Mouse (Mus musculus): ENCODE data around the gene Atg16l1. TPM values are rescaled to one million over a fixed set of nuclear protein-coding genes. Genes with fewer than 3 reads are reported as not detected.

Atg16l1 gene
- polyA plus RNA-seq (2017; shearing (Covaris generic)) = 10 to 100 TPM; 12.6 to 23.9 (median 21.1) TPM

GRCm38 (mm10) chr1:87755641-87756470, at the start of gene Atg16l1:
TSS of gene Atg16l1 (plus strand) at chr1:87755870.
- peak; percentile 98 for ATAC-seq

- ATAC-seq = no peak
Measured at GRCm38 (mm10) chr1:87706361-87706760, 49.3 kb upstream of the Atg16l1 start.

- no peak for ATAC-seq
Measured at GRCm38 (mm10) chr1:87709020-87709419, 46.6 kb upstream of the Atg16l1 start.

- no peak for ATAC-seq
Measured at GRCm38 (mm10) chr1:87709661-87710270, 45.9 kb upstream of the Atg16l1 start.

- no peak for ATAC-seq
Measured at GRCm38 (mm10) chr1:87711938-87712613, 43.6 kb upstream of the Atg16l1 start.

GRCm38 (mm10) chr1:87712614-87712971, 43.1 kb upstream of the Atg16l1 start:
- no peak for ATAC-seq

GRCm38 (mm10) chr1:87721382-87721781, 34.3 kb upstream of the Atg16l1 start:
- ATAC-seq = no peak

GRCm38 (mm10) chr1:87722081-87722480, 33.6 kb upstream of the Atg16l1 start:
- ATAC-seq = no peak

- no peak for ATAC-seq
Measured at GRCm38 (mm10) chr1:87723351-87723750, 32.3 kb upstream of the Atg16l1 start.

GRCm38 (mm10) chr1:87729070-87729469, 26.6 kb upstream of the Atg16l1 start:
- ATAC-seq = no peak

- no peak for ATAC-seq
Measured at GRCm38 (mm10) chr1:87729850-87730249, 25.8 kb upstream of the Atg16l1 start.

GRCm38 (mm10) chr1:87730271-87730670, 25.4 kb upstream of the Atg16l1 start:
- no peak for ATAC-seq

GRCm38 (mm10) chr1:87733212-87733611, 22.5 kb upstream of the Atg16l1 start:
- ATAC-seq = no peak

- ATAC-seq = no peak
Measured at GRCm38 (mm10) chr1:87734153-87734552, 21.5 kb upstream of the Atg16l1 start.

GRCm38 (mm10) chr1:87740584-87741290, 14.9 kb upstream of the Atg16l1 start:
- no peak for ATAC-seq

- no peak for ATAC-seq
Measured at GRCm38 (mm10) chr1:87749360-87749973, 6.2 kb upstream of the Atg16l1 start.

GRCm38 (mm10) chr1:87763821-87764220, 8.2 kb downstream of the Atg16l1 start:
- no peak for ATAC-seq

- no peak for ATAC-seq
Measured at GRCm38 (mm10) chr1:87765741-87766140, 10.1 kb downstream of the Atg16l1 start.

- ATAC-seq = peak; percentile 69
Measured at GRCm38 (mm10) chr1:87766233-87766632, 10.6 kb downstream of the Atg16l1 start.

- no peak for ATAC-seq
Measured at GRCm38 (mm10) chr1:87769263-87769662, 13.6 kb downstream of the Atg16l1 start.

- no peak for ATAC-seq
Measured at GRCm38 (mm10) chr1:87770486-87770885, 14.8 kb downstream of the Atg16l1 start.

GRCm38 (mm10) chr1:87771724-87772123, 16.1 kb downstream of the Atg16l1 start:
- ATAC-seq = no peak

Measured in inflammation-experienced regulatory T-cells, adult 6 months (primary cell).